Mouse (Mus musculus): Measurements from ENCODE around the gene Tab1. TPM values are rescaled to one million over a fixed set of nuclear protein-coding genes. Genes with fewer than 3 reads are reported as not detected.

The Tab1 gene
- polyA plus RNA-seq, 1 experiment from 2014 or later, result 38.3 TPM

DNA sequence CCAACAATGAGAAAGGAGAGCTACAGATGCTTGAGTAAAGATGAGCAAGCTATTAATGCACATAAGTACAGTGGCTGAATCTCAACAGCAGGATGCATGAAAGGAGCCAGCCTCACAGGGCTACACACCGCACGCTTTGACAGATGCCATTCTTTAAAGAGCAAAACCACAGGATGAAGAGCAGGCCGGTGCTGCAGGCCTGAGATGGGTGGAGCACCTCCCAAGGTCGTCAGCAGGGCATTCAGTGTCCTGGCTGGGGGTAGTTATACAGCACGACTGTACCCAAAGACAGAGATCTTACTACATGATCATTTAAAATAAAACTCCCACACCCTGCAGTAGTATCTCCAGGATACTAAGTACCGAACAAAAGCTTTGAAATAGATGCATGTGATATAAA, 13.2 kb downstream of the Tab1 start:
- no peak overlapping the region for H3K4me2 ChIP-seq
- H3K4me1 ChIP-seq (replicated peaks), result no peaks in the 10 kb centered on the region
- peaks cover 51% of the 10 kb centered on the region for H3K36me3 ChIP-seq
- peak overlapping the region; percentile 21; the same call in 1 of the 2 replicates for H3K9ac ChIP-seq
- no peaks in the 10 kb centered on the region for H3K27me3 ChIP-seq
- 66% methylated on average over 6 of the region's 6 CpGs for WGBS
- ATAC-seq (ENCODE audit: low FRiP score), result no peak
- no peak overlapping the region for H3K4me3 ChIP-seq
- H3K27ac ChIP-seq, result no peak overlapping the region
- H3K9me3 ChIP-seq, result no peaks in the 10 kb centered on the region

DNA sequence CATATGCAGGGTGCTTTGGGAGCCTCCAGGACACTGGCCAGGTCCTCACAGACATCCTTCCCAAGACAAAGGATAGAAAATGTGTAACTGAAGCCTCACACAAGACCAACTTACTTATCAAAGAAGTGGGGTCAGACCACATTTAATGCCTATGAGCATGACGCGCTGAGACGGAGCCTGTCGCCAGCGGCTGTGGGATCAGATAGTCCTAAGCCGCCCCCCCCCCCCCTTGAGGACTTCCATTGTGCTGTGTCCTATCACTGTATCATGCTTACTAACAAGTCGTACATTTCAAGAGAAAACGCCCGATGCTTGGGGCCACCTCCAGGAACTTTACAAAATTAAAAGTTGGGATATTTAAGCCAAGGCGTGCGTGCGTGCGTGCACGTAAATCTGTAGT, 14.2 kb downstream of the Tab1 start:
- 88% methylated on average over 14 of the region's 14 CpGs for WGBS
- Histone ChIP-seq H3K4me3 (no peak overlapping the region), H3K27me3 (no peaks in the 10 kb centered on the region), H3K9ac (no peak overlapping the region), H3K9me3 (no peaks in the 10 kb centered on the region), H3K27ac (no peak overlapping the region), H3K4me2 (no peak overlapping the region), H3K36me3 (peaks cover 49% of the 10 kb centered on the region), H3K4me1 (replicated peaks) (no peaks in the 10 kb centered on the region)
- ATAC-seq (ENCODE audit: low FRiP score), result no peak

DNA sequence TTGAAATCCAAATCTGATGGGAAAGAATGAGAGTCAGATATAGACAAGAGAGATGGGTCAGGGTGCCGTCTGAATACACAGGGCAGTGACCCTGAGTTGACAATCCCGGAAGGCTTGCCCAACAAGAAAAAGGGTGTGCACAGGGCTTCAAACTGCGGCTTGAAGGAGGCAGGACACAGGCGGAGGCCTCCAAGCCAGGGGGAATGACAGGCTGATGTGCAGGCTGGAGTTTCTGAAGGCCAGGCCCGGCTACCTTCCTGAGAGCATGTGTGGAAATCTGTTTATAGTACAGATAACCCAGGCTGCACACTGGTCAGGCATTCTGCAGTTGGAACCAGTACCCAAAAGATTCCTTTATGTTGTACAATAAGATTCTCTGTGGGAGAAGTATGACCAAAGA, 14.6 kb downstream of the Tab1 start:
- peaks cover 50% of the 10 kb centered on the region for H3K36me3 ChIP-seq
- H3K9me3 ChIP-seq, result no peaks in the 10 kb centered on the region
- 76% methylated on average over 5 of the region's 5 CpGs for WGBS
- H3K4me3 ChIP-seq, result no peak overlapping the region
- H3K4me1 ChIP-seq (replicated peaks), result no peaks in the 10 kb centered on the region
- H3K9ac ChIP-seq, result no peak overlapping the region
- H3K27me3 ChIP-seq, result no peaks in the 10 kb centered on the region
- H3K27ac ChIP-seq, result no peak overlapping the region
- ATAC-seq (ENCODE audit: low FRiP score), result no peak
- no peak overlapping the region for H3K4me2 ChIP-seq

- Histone ChIP-seq H3K4me1 (replicated peaks) (no peaks in the 10 kb centered on the region), H3K27ac (no peak overlapping the region), H3K4me2 (no peak overlapping the region), H3K36me3 (peaks cover 57% of the 10 kb centered on the region), H3K9me3 (no peaks in the 10 kb centered on the region), H3K4me3 (no peak overlapping the region), H3K9ac (0 out of 2 replicates have a peak overlapping the region, but pooled peaks have one; percentile 19), H3K27me3 (no peaks in the 10 kb centered on the region)
- 84% methylated on average over 8 of the region's 8 CpGs for WGBS
- no peak for ATAC-seq (ENCODE audit: low FRiP score)
Observed at GRCm38 (mm10) chr15:80148565-80148964, 15.6 kb downstream of the Tab1 start.

DNA sequence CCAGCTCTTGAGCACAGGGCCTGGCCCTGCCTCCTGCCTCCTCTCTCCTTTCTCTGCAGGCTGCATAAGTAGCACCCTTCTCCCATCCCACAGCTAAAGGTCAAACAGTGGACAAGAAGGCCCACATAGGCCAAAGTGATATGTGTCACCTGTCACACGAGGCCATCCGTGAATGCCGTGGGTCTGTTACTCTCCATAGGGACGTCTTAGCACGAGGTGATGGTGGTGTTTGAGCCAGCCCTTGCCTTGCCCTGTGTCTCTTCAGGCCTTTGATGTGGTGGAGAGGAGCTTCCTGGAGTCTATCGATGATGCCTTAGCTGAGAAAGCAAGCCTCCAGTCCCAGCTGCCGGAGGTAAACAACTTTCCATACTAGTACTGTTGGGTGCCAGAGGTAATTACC, 16.6 kb downstream of the Tab1 start:
- Histone ChIP-seq H3K4me3 (no peak overlapping the region), H3K4me2 (no peak overlapping the region), H3K27ac (no peak overlapping the region), H3K4me1 (replicated peaks) (no peaks in the 10 kb centered on the region), H3K9me3 (no peaks in the 10 kb centered on the region), H3K36me3 (peaks cover 65% of the 10 kb centered on the region), H3K9ac (no peak overlapping the region; the same call in 1 of the 2 replicates), H3K27me3 (no peaks in the 10 kb centered on the region)
- WGBS, result 94% methylated on average over 7 of the region's 7 CpGs
- no peak for ATAC-seq (ENCODE audit: low FRiP score)

DNA sequence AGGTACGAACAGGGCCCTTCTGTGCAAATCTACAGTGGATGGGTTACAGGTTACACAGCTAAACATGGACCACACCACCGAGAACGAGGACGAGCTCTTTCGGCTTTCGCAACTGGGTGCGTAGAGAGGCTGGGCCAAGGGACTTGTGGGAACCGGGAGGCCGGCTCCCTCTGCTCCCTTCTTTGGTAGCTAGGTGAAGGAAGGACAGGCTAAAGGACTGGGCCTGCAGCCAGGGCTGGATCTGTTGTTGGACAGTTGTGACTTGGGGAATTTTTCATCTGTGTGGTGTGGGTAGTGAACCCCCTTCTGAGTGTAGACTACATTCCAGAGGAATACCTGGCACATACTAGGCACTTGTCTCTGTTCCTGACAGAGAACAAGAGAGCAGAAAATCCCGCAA, 19.7 kb downstream of the Tab1 start:
- WGBS, result 92% methylated on average over 10 of the region's 10 CpGs
- H3K36me3 ChIP-seq, result peaks cover 96% of the 10 kb centered on the region

GRCm38 (mm10) chr15:80153757-80154156, 20.8 kb downstream of the Tab1 start:
- no peak overlapping the region for H3K27ac ChIP-seq
- WGBS, result 80% methylated on average over 11 of the region's 11 CpGs
- ATAC-seq (ENCODE audit: low FRiP score), result no peak
- no peaks in the 10 kb centered on the region for H3K27me3 ChIP-seq
- H3K9ac ChIP-seq, result no peak overlapping the region; the same call in 1 of the 2 replicates
- H3K4me1 ChIP-seq (replicated peaks), result no peaks in the 10 kb centered on the region
- no peaks in the 10 kb centered on the region for H3K9me3 ChIP-seq
- no peak overlapping the region for H3K4me2 ChIP-seq
- peaks cover 98% of the 10 kb centered on the region for H3K36me3 ChIP-seq
- H3K4me3 ChIP-seq, result no peak overlapping the region

More for the DNA sequence above, 19.7 kb downstream of the Tab1 start:
- Histone ChIP-seq H3K9ac (no peak overlapping the region), H3K4me3 (no peak overlapping the region), H3K27me3 (no peaks in the 10 kb centered on the region), H3K4me2 (no peak overlapping the region), H3K9me3 (no peaks in the 10 kb centered on the region), H3K4me1 (replicated peaks) (no peaks in the 10 kb centered on the region), H3K27ac (no peak overlapping the region)
- ATAC-seq (ENCODE audit: low FRiP score), result no peak

GRCm38 (mm10) chr15:80155707-80156106, 22.8 kb downstream of the Tab1 start:
- Histone ChIP-seq H3K9me3 (no peaks in the 10 kb centered on the region), H3K9ac (0 out of 2 replicates have a peak overlapping the region, but pooled peaks have one; percentile 13), H3K36me3 (peaks cover 98% of the 10 kb centered on the region), H3K4me3 (no peak overlapping the region), H3K4me2 (no peak overlapping the region), H3K27me3 (no peaks in the 10 kb centered on the region), H3K4me1 (replicated peaks) (peaks cover 5% of the 10 kb centered on the region; the same call in 1 of the 2 replicates), H3K27ac (no peak overlapping the region)
- 92% methylated on average over 8 of the region's 8 CpGs for whole genome bisulfite sequencing
- ATAC-seq (ENCODE audit: low FRiP score), result no peak

- no peak overlapping the region for H3K9ac ChIP-seq
- no peak overlapping the region for H3K4me3 ChIP-seq
- no peaks in the 10 kb centered on the region for H3K9me3 ChIP-seq
- WGBS, result 96% methylated on average over 22 of the region's 22 CpGs
- H3K4me2 ChIP-seq, result no peak overlapping the region
- H3K4me1 ChIP-seq (replicated peaks), result peaks cover 5% of the 10 kb centered on the region; the same call in 1 of the 2 replicates
- H3K36me3 ChIP-seq, result peaks cover 100% of the 10 kb centered on the region
- H3K27me3 ChIP-seq, result no peaks in the 10 kb centered on the region
- no peak overlapping the region for H3K27ac ChIP-seq
- no peak for ATAC-seq (ENCODE audit: low FRiP score)
Observed at GRCm38 (mm10) chr15:80157197-80157943, 24.4 kb downstream of the Tab1 start.

GRCm38 (mm10) chr15:80158001-80158706, 25.2 kb downstream of the Tab1 start:
- no peaks in the 10 kb centered on the region for H3K9me3 ChIP-seq
- 78% methylated on average over 5 of the region's 5 CpGs for WGBS
- ATAC-seq (ENCODE audit: low FRiP score), result no peak
- H3K27ac ChIP-seq, result no peak overlapping the region
- 0 out of 2 replicates have a peak overlapping the region, but pooled peaks have one; percentile 39 for H3K9ac ChIP-seq
- H3K27me3 ChIP-seq, result no peaks in the 10 kb centered on the region
- no peak overlapping the region for H3K4me2 ChIP-seq
- peaks cover 95% of the 10 kb centered on the region for H3K36me3 ChIP-seq
- peaks cover 5% of the 10 kb centered on the region; the same call in 1 of the 2 replicates for H3K4me1 ChIP-seq (replicated peaks)
- no peak overlapping the region for H3K4me3 ChIP-seq

GRCm38 (mm10) chr15:80158707-80159090, 25.8 kb downstream of the Tab1 start:
- H3K36me3 ChIP-seq, result peaks cover 90% of the 10 kb centered on the region
- no peak overlapping the region for H3K27ac ChIP-seq
- 0 out of 2 replicates have a peak overlapping the region, but pooled peaks have one; percentile 39 for H3K9ac ChIP-seq
- no peaks in the 10 kb centered on the region for H3K27me3 ChIP-seq
- H3K4me3 ChIP-seq, result no peak overlapping the region
- H3K9me3 ChIP-seq, result no peaks in the 10 kb centered on the region
- WGBS, result 75% methylated on average over 4 of the region's 4 CpGs
- no peak for ATAC-seq (ENCODE audit: low FRiP score)
- no peak overlapping the region for H3K4me2 ChIP-seq
- H3K4me1 ChIP-seq (replicated peaks), result peaks cover 5% of the 10 kb centered on the region; the same call in 1 of the 2 replicates

DNA sequence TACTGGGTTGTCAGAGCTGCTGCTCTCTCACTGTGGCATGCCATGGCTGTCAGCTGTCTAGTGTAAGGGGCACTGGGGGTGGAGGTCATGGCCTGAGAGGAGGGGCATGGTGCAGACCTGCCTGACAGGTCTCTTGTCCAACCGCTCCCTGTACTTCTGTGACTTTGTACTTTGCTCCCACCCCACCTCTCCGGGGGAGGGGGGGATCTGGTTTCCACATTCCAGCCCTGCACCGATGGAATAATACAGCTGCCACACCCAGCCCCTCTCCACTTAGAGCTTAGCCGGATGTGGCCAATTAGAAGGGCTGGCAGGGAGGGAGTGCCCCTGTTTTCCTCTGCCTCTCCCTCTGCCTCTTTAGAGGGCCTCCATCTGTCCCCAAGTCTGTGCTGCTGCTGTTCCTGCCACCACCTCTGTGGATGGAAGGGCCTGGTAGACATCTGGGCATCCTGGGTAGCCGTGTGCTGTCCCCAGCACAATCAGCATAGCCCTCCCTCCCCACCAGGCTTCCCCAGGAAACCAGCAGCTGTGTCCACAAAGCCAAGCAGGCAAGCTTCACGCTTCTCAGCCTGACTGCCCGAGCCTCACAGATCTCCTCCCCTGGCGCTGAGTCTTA, 26.5 kb downstream of the Tab1 start:
- WGBS, result 57% methylated on average over 8 of the region's 8 CpGs
- Histone ChIP-seq H3K36me3 (peaks cover 83% of the 10 kb centered on the region), H3K4me1 (replicated peaks) (peaks cover 5% of the 10 kb centered on the region; the same call in 1 of the 2 replicates), H3K9me3 (no peaks in the 10 kb centered on the region), H3K4me3 (no peak overlapping the region), H3K27me3 (no peaks in the 10 kb centered on the region), H3K27ac (peak overlapping the region; percentile 49), H3K4me2 (no peak overlapping the region), H3K9ac (peak overlapping the region; percentile 43; the same call in 1 of the 2 replicates)
- no peak for ATAC-seq (ENCODE audit: low FRiP score)
